Mouse (Mus musculus) layer of hippocampus, adult 9-10 months (tissue): ENCODE results near the gene Cdkn2aipnl.

ENCODE experiments used
- DNase-seq: peaks from one replicate; pipeline ENCODE4 v3.0.0; 2022; ENCODE audit warnings: low spot score

Cdkn2aipnl gene

DNA sequence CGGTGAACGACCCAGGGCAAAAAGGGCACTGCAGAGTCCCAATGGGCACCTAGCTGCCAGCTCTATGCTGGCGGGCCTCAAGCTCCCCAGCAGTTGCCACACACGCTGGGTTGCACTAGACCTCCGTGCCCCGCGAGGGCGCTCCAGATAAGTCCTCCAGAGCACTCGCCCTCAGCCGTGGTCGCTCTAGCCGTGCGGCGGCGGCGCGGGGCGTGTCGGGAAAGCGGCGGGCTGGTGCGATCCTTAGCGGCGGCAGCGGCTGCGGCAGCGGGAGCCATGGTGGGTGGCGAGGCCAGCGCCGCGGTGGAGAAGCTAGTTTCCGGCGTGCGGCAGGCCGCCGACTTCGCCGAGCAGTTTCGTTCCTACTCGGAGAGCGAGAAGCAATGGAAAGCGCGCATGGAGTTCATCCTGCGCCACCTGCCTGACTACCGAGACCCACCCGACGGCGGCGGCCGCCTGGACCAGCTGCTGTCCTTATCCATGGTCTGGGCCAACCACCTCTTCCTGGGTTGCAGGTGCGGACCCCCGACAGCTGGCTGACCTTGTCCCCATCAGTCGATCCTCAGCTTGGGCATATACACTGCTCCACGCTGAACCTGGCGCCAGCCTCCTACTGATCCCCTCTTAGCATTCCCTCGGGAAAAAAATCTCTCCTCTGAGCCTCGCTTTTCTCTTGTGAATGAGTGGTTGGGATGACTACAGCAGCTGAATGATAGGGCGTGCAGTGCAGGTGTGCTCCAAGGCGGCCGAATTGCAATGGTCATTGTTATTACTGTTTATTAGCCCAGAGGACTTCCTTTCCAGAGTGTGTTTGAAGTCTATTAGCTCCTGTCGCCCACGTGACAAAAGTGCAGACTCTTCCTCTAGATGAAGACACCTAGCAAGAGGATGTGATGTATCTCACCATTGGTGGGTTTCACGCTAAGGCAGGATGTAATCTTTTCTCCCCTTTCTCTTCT lies at the start of gene Cdkn2aipnl:
TSS of gene Cdkn2aipnl (plus strand) at position 219 of the 959 bp plus-strand sequence.
- peak; percentile 85 for DNase-seq

GRCm38 (mm10) chr11:51917951-51918350 lies 49.5 kb upstream of the Cdkn2aipnl start:
- DNase-seq, result no peak

GRCm38 (mm10) chr11:51918576-51918975 lies 48.9 kb upstream of the Cdkn2aipnl start:
- no peak for DNase-seq

DNA sequence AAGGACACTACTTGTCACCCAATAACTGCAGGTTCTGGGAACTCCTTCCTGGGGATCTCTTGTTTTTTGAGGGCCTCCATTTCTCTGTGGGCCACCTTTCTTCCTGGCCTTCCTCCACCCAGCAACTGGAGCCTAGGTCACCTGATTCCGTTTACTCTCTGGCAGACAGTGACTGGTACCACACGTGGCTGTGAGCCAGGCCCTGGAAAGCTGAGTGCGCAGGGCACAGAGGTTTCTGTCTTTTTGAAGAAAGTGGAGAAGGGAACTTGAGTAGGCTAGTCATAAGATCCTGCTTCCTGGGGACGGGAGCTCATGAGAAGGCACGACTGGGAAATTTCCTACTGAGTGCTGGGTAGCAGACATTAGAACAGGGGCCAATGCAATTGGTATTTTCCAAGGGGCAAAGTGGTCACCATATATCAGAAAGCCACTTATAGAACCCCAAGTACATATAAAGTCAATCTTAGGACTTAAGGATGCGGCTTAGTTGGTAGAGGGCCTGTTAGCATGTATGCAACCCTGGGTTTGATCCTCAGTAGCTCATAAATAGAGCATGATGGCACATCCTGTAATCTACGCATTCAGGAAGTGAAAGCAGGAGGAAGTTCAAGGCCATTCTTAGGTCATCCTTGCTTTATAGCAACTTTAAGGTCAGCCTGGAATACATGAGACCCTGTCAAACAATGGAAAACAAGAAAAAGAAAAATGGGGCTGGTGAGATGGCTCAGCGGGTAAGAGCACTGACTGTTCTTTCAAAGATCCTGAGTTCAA lies 45.9 kb upstream of the Cdkn2aipnl start:
- DNase-seq, result no peak

DNA sequence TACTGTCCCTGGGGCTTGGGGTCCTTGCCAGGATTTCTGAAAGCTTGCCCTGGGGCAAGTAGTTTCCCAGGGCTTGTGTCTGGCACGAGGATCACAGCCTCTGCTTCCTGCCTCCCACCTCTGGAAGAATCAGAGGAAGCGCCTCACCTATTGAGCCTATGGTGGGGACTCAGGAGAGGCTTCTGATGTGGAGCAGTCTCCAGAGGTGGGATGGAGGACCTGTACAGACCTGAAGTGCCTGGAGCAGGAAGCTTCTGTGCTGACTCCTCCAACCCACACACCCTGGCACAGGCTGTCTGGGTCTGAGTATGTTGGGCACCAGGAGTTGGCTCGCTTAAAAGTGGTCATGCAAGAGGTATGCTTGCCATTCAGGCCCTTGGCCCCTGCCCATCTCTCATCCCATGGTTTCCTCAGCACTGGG lies 45.0 kb upstream of the Cdkn2aipnl start:
- DNase-seq, result no peak

DNA sequence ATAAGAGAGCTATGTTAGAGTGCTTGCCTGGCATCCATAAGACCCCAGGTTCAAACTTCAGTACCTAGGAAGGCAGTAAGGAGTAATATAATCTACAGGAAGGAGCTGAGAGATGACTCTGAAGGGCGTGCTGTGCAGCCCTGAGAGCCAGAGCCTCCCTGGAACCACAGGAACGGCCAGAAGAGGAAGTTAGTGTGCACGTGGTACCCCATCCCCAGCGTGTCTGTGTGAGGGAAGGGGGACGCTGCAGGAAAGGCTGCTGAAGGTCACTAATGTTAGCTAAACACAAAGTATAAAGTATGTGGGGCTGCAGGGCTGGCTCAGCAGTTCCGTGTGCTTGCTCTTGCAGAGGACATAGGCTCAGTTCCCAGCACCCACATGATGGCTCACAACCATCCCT lies 41.9 kb upstream of the Cdkn2aipnl start:
- no peak for DNase-seq

GRCm38 (mm10) chr11:51926385-51926784 lies 41.1 kb upstream of the Cdkn2aipnl start:
- no peak for DNase-seq

- DNase-seq, result no peak
Observed at GRCm38 (mm10) chr11:51927106-51927505, 40.4 kb upstream of the Cdkn2aipnl start.

DNA sequence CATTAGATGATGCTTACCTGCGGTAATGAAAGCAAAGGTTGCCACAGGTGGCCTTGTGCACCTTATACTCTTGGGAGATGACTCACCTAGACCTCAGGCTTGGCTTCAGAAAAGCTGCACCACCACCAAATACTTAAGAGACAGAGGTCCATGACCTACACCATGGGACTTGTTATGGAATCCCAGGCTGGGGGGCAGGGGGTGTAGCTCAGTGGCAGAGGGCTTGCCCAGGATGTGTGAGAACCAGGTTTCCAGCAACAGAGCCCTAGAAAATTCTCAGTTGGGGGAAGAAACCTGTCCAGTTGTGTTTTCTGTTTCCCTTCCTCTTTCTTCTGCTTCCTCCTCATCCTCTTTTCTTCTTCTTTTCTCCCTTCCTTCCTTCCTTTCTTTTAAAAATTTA lies 36.3 kb upstream of the Cdkn2aipnl start:
- DNase-seq, result no peak

DNA sequence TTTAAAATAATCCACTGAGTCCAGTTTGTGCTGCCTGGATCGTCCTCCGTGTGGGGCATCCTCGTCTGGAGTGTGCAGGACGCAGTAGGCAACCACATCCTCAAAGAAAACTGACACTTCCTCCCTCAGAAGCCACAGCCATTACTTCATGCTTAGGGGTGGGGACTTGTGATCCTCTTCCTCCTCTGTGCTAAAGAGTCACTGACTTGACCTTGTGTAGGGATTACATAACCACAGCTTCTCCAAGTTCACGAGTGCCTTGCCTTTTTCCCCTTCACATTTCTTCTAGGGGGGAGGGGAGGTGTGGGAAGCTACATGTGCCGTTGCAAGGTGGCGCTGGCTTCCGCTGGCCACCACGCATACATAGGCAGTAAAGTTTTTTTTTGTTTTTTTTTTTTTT lies 35.7 kb upstream of the Cdkn2aipnl start:
- DNase-seq, result no peak

GRCm38 (mm10) chr11:51934230-51934629 lies 33.2 kb upstream of the Cdkn2aipnl start:
- no peak for DNase-seq

DNA sequence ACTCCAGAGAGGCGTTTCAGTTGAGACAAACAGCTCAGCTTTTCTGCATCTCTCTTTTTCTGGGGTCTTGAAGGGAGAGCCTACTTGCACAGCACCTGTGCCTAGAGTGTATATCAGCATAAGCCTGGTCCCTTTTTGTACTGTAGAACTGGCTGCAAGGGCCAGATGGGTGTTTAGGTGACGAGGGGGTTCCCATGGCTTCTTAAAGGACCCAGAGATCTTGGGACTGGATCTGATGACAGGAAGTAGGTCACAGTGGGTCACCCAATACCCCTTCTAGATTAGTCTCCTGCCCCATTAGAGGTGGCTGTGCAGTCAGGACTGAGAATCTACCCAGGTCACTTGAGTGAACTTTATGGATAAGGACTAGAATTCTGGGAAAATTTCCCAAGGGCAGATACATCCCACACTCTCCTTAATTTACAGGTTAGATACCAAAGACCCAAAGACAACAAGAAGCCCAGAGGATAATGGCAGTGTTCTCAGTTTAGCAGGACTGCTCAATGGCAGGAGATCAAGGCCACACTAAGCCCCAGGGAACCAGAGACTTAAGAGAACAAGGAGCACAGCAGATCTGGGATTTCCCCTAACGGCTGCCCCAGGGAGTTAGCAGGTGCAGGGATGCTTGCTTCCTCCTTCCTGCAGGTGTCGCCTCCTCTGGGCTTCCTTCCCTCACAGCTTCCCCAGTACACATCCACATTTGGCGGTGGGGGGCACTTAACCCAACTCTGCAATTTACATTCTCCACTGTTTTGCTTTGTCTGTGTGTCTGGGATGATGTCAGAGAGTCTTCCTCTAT lies 31.6 kb upstream of the Cdkn2aipnl start:
- no peak for DNase-seq

- DNase-seq, result no peak
Observed at GRCm38 (mm10) chr11:51937361-51937781, 30.1 kb upstream of the Cdkn2aipnl start.

GRCm38 (mm10) chr11:51938817-51939589 lies 28.5 kb upstream of the Cdkn2aipnl start:
- no peak for DNase-seq

- DNase-seq, result no peak
Observed at GRCm38 (mm10) chr11:51939590-51939955, 27.9 kb upstream of the Cdkn2aipnl start.

- no peak for DNase-seq
Observed at GRCm38 (mm10) chr11:51940511-51940955, 26.9 kb upstream of the Cdkn2aipnl start.

DNA sequence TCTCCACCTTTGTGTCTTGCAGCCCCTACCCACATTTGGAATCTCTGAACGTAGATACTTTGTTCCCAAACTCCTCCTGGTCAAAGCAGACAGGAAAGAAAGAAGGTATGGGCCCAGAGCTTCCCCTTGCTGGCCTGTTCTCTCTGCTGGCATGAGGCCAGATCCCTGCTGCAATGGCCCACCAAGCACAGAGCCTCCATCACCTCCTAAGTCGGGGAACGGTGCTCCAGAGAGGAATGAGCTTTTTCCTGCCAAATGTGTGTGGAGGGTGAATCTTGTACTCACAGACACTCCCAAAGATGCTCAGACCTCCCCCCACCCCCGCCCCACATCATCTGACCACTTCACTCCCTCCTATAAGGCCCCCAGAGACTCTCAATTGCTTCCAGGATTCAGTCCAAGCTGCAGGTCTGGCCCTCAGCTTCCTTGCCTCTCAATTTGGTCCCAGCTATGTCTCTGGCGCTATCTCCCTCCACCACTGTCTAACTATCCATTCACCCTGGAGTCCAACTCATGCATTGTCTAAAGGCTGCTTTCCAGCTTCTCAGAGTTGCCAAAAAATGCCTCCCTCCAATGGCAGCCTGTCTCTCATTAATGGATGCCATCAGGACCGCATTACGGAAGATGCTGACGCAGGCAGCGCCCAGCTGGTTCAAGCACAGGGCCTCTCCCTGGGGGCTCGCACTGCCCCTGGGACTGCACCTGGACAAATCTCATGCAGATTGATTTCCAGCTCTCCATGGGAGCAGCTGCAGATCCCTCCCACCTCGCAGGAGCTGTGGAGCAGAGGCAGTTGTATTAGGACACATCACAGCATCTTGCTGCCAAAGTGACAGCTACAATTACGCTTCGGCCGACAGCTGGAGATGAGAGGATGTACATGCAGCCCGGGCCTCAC lies 24.6 kb upstream of the Cdkn2aipnl start:
- no peak for DNase-seq

DNA sequence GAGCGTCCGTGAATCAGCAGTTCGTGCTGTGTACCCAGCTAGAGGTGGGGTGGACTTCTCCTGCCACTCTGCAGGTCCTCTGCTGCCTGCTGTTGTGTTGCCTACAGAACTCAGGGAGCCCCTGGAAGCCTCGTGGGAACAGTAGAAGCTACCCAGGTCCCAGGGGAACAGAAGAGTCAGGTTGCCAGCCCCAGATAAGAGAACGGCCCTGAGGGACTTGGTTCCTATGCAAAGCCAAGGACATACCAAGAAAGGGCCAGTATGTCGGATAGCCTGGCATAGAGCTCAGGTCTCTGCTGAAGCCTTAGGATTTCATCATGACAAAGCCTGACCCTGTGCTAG lies 24.0 kb upstream of the Cdkn2aipnl start:
- DNase-seq, result no peak

DNA sequence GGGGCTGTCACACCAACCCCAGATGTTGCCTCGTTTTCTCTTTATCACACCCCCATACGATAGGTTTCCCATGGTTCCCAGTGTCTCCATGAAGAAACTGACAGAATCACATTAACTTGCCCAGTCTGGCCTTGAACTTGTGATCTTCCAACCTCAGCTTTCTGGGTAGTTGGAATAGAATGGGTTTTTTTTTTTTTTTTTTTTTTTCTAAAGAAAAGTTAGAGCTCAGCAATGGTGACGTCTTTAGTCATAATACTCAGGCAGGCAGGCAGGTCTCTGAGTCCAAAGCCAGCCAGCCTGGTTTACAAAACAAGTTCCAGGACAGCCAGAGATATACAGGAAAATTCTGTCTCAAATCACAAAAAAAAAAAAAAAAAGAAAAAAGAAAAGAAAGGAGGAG lies 23.2 kb upstream of the Cdkn2aipnl start:
- no peak for DNase-seq

DNA sequence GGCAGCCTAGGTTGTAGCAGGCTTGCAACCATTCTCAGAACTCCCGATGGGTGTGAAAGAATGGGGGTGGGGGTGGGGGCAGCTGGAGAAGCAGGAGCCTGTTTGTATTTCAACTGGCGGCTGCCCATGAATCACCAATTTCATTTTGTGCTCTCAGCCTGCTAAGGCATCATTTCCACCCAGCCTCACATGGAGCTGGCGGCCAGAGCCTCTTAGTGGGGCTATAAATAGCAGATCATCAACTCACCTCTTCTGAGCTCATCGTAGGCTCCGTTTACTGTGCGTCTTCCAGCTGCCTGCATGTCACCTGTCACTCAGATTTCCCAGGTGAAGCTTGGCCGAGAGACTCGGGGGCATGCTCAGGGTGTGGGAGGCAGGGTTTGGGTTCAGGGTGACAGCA lies 21.9 kb upstream of the Cdkn2aipnl start:
- no peak for DNase-seq
